Mouse (Mus musculus) layer of hippocampus, adult 8-10 months (tissue): ENCODE results near the gene Eif2b3. TPM values are rescaled to one million over a fixed set of nuclear protein-coding genes. Genes with fewer than 3 reads are reported as not detected.
A peak's percentile ranks its signal among the peaks of the same experiment; 100 is the strongest.

Source experiments
- DNase-seq, 2 experiments: peaks; one replicate each; pipeline ENCODE4 v3.0.0; 2022; ENCODE audit warnings: low spot score in 2 of 2
- total RNA-seq, 4 experiments: library from RNA; stranded (reverse); gene quantifications; 2 replicates each; pipeline ENCODE4 v1.2.4; 2022

Gene Eif2b3
- total RNA-seq, 4 experiments from 2014 or later: 20.0 to 25.1 (median 21.3) TPM

- no peak for DNase-seq
Measured at GRCm38 (mm10) chr4:117094626-117095361, 75.6 kb downstream of the Eif2b3 start.

- peak; percentile 20 to 28 for DNase-seq
Measured at GRCm38 (mm10) chr4:117095551-117096452, 76.6 kb downstream of the Eif2b3 start, which contains the start of gene Ptch2. Ptch2 (plus strand) TSS chr4:117096075.

GRCm38 (mm10) chr4:117096666-117097065, 77.5 kb downstream of the Eif2b3 start:
- DNase-seq: no peak

- no peak for DNase-seq
Measured at GRCm38 (mm10) chr4:117097969-117098763, 79.0 kb downstream of the Eif2b3 start.

- no peak for DNase-seq
Measured at GRCm38 (mm10) chr4:117098764-117099036, 79.5 kb downstream of the Eif2b3 start.

- no peak for DNase-seq
Measured at GRCm38 (mm10) chr4:117100036-117100435, 80.8 kb downstream of the Eif2b3 start.

- DNase-seq: no peak
Measured at GRCm38 (mm10) chr4:117101218-117101617, 82.0 kb downstream of the Eif2b3 start.

GRCm38 (mm10) chr4:117104672-117105071, 85.5 kb downstream of the Eif2b3 start:
- no peak for DNase-seq

- no peak for DNase-seq
Measured at GRCm38 (mm10) chr4:117105127-117105526, 85.9 kb downstream of the Eif2b3 start.

- no peak for DNase-seq
Measured at GRCm38 (mm10) chr4:117107813-117108523, 88.8 kb downstream of the Eif2b3 start.

GRCm38 (mm10) chr4:117108524-117108849, 89.3 kb downstream of the Eif2b3 start:
- DNase-seq: no peak

GRCm38 (mm10) chr4:117109330-117109729, 90.1 kb downstream of the Eif2b3 start:
- DNase-seq: no peak

GRCm38 (mm10) chr4:117110249-117110648, 91.0 kb downstream of the Eif2b3 start:
- no peak for DNase-seq

- DNase-seq: no peak
Measured at GRCm38 (mm10) chr4:117110985-117111384, 91.8 kb downstream of the Eif2b3 start.

GRCm38 (mm10) chr4:117113237-117113636, 94.0 kb downstream of the Eif2b3 start:
- DNase-seq: no peak

- DNase-seq: no peak
Measured at GRCm38 (mm10) chr4:117115592-117115991, 96.4 kb downstream of the Eif2b3 start.

GRCm38 (mm10) chr4:117117931-117118330, 98.7 kb downstream of the Eif2b3 start:
- DNase-seq: no peak

- DNase-seq: no peak
Measured at GRCm38 (mm10) chr4:117119636-117120035, 100.4 kb downstream of the Eif2b3 start.

GRCm38 (mm10) chr4:117120052-117120444, 100.8 kb downstream of the Eif2b3 start:
- no peak for DNase-seq

- DNase-seq: peak; percentile 94 to 96
Measured at GRCm38 (mm10) chr4:117120445-117121414, 101.5 kb downstream of the Eif2b3 start.
